Mouse (Mus musculus): ENCODE data around the gene Slc35b2. TPM values are rescaled to one million over a fixed set of nuclear protein-coding genes. Genes with fewer than 3 reads are reported as not detected.

The Slc35b2 gene
- polyA plus RNA-seq, 1 experiment from 2014 or later: 47.9 TPM

- no peak for ATAC-seq
- Histone ChIP-seq H3K4me2 (ENCODE audit: low read depth, low read length) (no peak overlapping the region), H3K9ac (replicated peaks) (no peak overlapping the region), H3K27me3 (ENCODE audit: insufficient read depth, low read length) (peaks cover 83% of the 10 kb centered on the region), H3K4me1 (ENCODE audit: insufficient read depth) (peaks cover 9% of the 10 kb centered on the region), H3K36me3 (replicated peaks; ENCODE audit: insufficient read depth, low read length) (no peaks in the 10 kb centered on the region), H3K4me3 (ENCODE audit: low read depth, low read length) (no peak overlapping the region), H3K9me3 (ENCODE audit: low read length) (no peaks in the 10 kb centered on the region), H3K27ac (ENCODE audit: low read depth) (no peak overlapping the region)
- no peak for TF ChIP-seq EP300 (IDR thresholded peaks at IDR 0.05; ENCODE audit: low read depth)
- TF ChIP-seq CTCF (IDR thresholded peaks at IDR 0.05; ENCODE audit: low read depth): no peak
- 6% methylated on average over 24 of the region's 24 CpGs for WGBS (ENCODE audit: insufficient replicate concordance)
- DNase-seq: no peak
Measured at GRCm38 (mm10) chr17:45544001-45544872, 19.4 kb upstream of the Slc35b2 start.

GRCm38 (mm10) chr17:45544873-45545277 is 18.8 kb upstream of the Slc35b2 start:
- H3K4me1 ChIP-seq (ENCODE audit: insufficient read depth): peaks cover 10% of the 10 kb centered on the region
- ATAC-seq (no peak), DNase-seq (no peak)
- H3K4me2 ChIP-seq (ENCODE audit: low read depth, low read length): peak overlapping the region; percentile 18; the same call in 1 of the 2 replicates
- peak overlapping the region; percentile 6; the same call in 1 of the 2 replicates for H3K4me3 ChIP-seq (ENCODE audit: low read depth, low read length)
- H3K27ac ChIP-seq (ENCODE audit: low read depth): no peak overlapping the region
- H3K9ac ChIP-seq (replicated peaks): no peak overlapping the region
- no peaks in the 10 kb centered on the region for H3K36me3 ChIP-seq (replicated peaks; ENCODE audit: insufficient read depth, low read length)
- 6% methylated on average over 32 of the region's 46 CpGs for WGBS (ENCODE audit: insufficient replicate concordance)
- TF ChIP-seq EP300 (IDR thresholded peaks at IDR 0.05; ENCODE audit: low read depth) (no peak), CTCF (IDR thresholded peaks at IDR 0.05; ENCODE audit: low read depth) (no peak)
- peaks cover 86% of the 10 kb centered on the region for H3K27me3 ChIP-seq (ENCODE audit: insufficient read depth, low read length)
- H3K9me3 ChIP-seq (ENCODE audit: low read length): no peaks in the 10 kb centered on the region

GRCm38 (mm10) chr17:45545278-45545961 is 18.3 kb upstream of the Slc35b2 start:
- no peaks in the 10 kb centered on the region for H3K36me3 ChIP-seq (replicated peaks; ENCODE audit: insufficient read depth, low read length)
- peaks cover 88% of the 10 kb centered on the region for H3K27me3 ChIP-seq (ENCODE audit: insufficient read depth, low read length)
- 4% methylated on average over 74 of the region's 74 CpGs for WGBS (ENCODE audit: insufficient replicate concordance)
- peak overlapping the region; percentile 6; the same call in 1 of the 2 replicates for H3K4me3 ChIP-seq (ENCODE audit: low read depth, low read length)
- no peak for TF ChIP-seq CTCF (IDR thresholded peaks at IDR 0.05; ENCODE audit: low read depth)
- TF ChIP-seq EP300 (IDR thresholded peaks at IDR 0.05; ENCODE audit: low read depth): no peak
- peaks cover 10% of the 10 kb centered on the region for H3K4me1 ChIP-seq (ENCODE audit: insufficient read depth)
- H3K4me2 ChIP-seq (ENCODE audit: low read depth, low read length): peak overlapping the region; percentile 18; the same call in 1 of the 2 replicates
- ATAC-seq (no peak), DNase-seq (no peak)
- no peak overlapping the region for H3K9ac ChIP-seq (replicated peaks)
- no peaks in the 10 kb centered on the region for H3K9me3 ChIP-seq (ENCODE audit: low read length)
- no peak overlapping the region for H3K27ac ChIP-seq (ENCODE audit: low read depth)

GRCm38 (mm10) chr17:45546941-45547340 is 16.7 kb upstream of the Slc35b2 start:
- Histone ChIP-seq H3K27ac (ENCODE audit: low read depth) (no peak overlapping the region), H3K4me3 (ENCODE audit: low read depth, low read length) (no peak overlapping the region), H3K4me2 (ENCODE audit: low read depth, low read length) (no peak overlapping the region), H3K9ac (replicated peaks) (no peak overlapping the region), H3K27me3 (ENCODE audit: insufficient read depth, low read length) (peaks cover 87% of the 10 kb centered on the region), H3K9me3 (ENCODE audit: low read length) (no peaks in the 10 kb centered on the region), H3K36me3 (replicated peaks; ENCODE audit: insufficient read depth, low read length) (no peaks in the 10 kb centered on the region), H3K4me1 (ENCODE audit: insufficient read depth) (peaks cover 10% of the 10 kb centered on the region)
- DNase-seq (no peak), ATAC-seq (no peak)
- TF ChIP-seq CTCF (IDR thresholded peaks at IDR 0.05; ENCODE audit: low read depth) (no peak), EP300 (IDR thresholded peaks at IDR 0.05; ENCODE audit: low read depth) (no peak)
- 68% methylated on average over 16 of the region's 16 CpGs for WGBS (ENCODE audit: insufficient replicate concordance)

- Histone ChIP-seq H3K4me2 (ENCODE audit: low read depth, low read length) (no peak overlapping the region), H3K27ac (ENCODE audit: low read depth) (no peak overlapping the region), H3K27me3 (ENCODE audit: insufficient read depth, low read length) (peaks cover 83% of the 10 kb centered on the region), H3K9me3 (ENCODE audit: low read length) (no peaks in the 10 kb centered on the region), H3K4me1 (ENCODE audit: insufficient read depth) (peaks cover 10% of the 10 kb centered on the region), H3K4me3 (ENCODE audit: low read depth, low read length) (no peak overlapping the region), H3K9ac (replicated peaks) (no peak overlapping the region), H3K36me3 (replicated peaks; ENCODE audit: insufficient read depth, low read length) (no peaks in the 10 kb centered on the region)
- WGBS (ENCODE audit: insufficient replicate concordance): 60% methylated on average over 5 of the region's 5 CpGs
- no peak for TF ChIP-seq CTCF (IDR thresholded peaks at IDR 0.05; ENCODE audit: low read depth)
- TF ChIP-seq EP300 (IDR thresholded peaks at IDR 0.05; ENCODE audit: low read depth): no peak
- ATAC-seq (no peak), DNase-seq (no peak)
Measured at GRCm38 (mm10) chr17:45547461-45548190, 16.0 kb upstream of the Slc35b2 start.
